ENCODE assay signal across 15 mouse cellular contexts in the genomic region with DNA sequence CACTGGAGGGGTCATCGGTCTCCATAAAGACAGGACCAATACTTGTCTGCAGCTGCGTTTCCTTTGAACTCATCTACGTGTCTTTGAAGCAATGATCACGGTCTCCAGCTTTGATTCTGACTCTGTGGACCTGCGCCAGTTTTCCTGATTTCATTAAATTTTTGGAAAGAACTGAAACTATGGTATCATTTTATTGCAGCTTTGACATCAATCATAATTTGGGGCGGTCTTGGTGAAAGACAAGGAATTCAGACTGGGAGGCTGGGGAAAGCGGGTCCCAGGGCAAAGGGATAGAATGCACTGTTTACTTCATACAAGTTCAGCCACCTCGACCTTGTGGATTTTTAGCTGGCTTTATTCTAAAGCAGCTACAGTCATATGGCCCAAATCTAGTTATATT.
DNase-seq lines count a peak whose midpoint lies in the region; ATAC-seq and TF ChIP-seq lines count a peak whose summit lies in the region.
"Had no signal": no experiment of that assay in that cellular context is flagged by ENCODE, and none has a peak within 500 bp of the region (broad histone marks: within the 10 kb centered on the region; RNA-seq: fewer than 3 reads in every experiment).

No protein-coding gene starts in this region.

- no peak for TF ChIP-seq POLR2A in thymus, adult 2 months (IDR thresholded peaks at IDR 0.05; ENCODE audit: control insufficient read depth, extremely low read depth, insufficient read depth, low read length, poor library complexity)

- H3K36me3 ChIP-seq in heart, postnatal 0 days (replicated peaks; ENCODE audit: control insufficient read depth, insufficient read depth, low read length), result no peaks in the 10 kb centered on the region
- no peaks in the 10 kb centered on the region for H3K36me3 ChIP-seq in heart, embryonic 12.5 days
- H3K36me3 ChIP-seq in lung, embryonic 16.5 days (ENCODE audit: control insufficient read depth, insufficient read depth, low read length), result no peaks in the 10 kb centered on the region
- no peaks in the 10 kb centered on the region for H3K36me3 ChIP-seq in thymus, adult 2 months (ENCODE audit: control insufficient read depth, insufficient read depth, low read length)
- H3K36me3 ChIP-seq: limb, embryonic 15.5 days had no signal

- 79% methylated on average over 8 of the region's 8 CpGs for WGBS in heart, postnatal 0 days
- WGBS in heart, embryonic 12.5 days, result 85% methylated on average over 8 of the region's 8 CpGs
- WGBS in lung, embryonic 16.5 days, result 52% methylated on average over 8 of the region's 8 CpGs
- WGBS in thymus, adult 2 months, result 92% methylated on average over 8 of the region's 8 CpGs

- 0 out of 2 replicates have a peak overlapping the region, but pooled peaks have one; percentile 22 for H3K27ac ChIP-seq in heart, postnatal 0 days (ENCODE audit: low read depth)
- H3K27ac ChIP-seq in heart, embryonic 12.5 days (ENCODE audit: poor library complexity, severe bottlenecking), result no peak overlapping the region
- peak overlapping the region; percentile 88 for H3K27ac ChIP-seq in lung, embryonic 16.5 days (ENCODE audit: low read length)
- no peak overlapping the region for H3K27ac ChIP-seq in thymus, adult 2 months (ENCODE audit: control insufficient read depth, insufficient read depth, low read length)
- H3K27ac ChIP-seq: forebrain, embryonic 13.5 days; hindbrain, embryonic 14.5 days; limb, embryonic 15.5 days had no signal

- 0 out of 2 replicates have a peak, but pooled peaks cover 3% of the 10 kb centered on the region for H3K4me1 ChIP-seq in heart, postnatal 0 days (ENCODE audit: control insufficient read depth, insufficient read depth)
- H3K4me1 ChIP-seq in heart, embryonic 12.5 days (replicated peaks), result peaks cover 32% of the 10 kb centered on the region
- peaks cover 22% of the 10 kb centered on the region for H3K4me1 ChIP-seq in lung, embryonic 16.5 days (replicated peaks; ENCODE audit: control insufficient read depth, insufficient read depth, low read length)
- peaks cover 20% of the 10 kb centered on the region for H3K4me1 ChIP-seq in thymus, adult 2 months (replicated peaks; ENCODE audit: control insufficient read depth, insufficient read depth, low read length)

- no peak overlapping the region for H3K4me2 ChIP-seq in heart, postnatal 0 days (ENCODE audit: low read depth, low read length)
- H3K4me2 ChIP-seq in heart, embryonic 12.5 days, result no peak overlapping the region
- H3K4me2 ChIP-seq in lung, embryonic 16.5 days (ENCODE audit: low read depth, low read length), result 0 out of 2 replicates have a peak overlapping the region, but pooled peaks have one; percentile 13
- H3K4me2 ChIP-seq: forebrain, embryonic 13.5 days; hindbrain, embryonic 14.5 days; limb, embryonic 15.5 days had no signal

- no peak for DNase-seq in heart, postnatal 0 days (ENCODE audit: low spot score)
- no peak for DNase-seq in lung, adult 18-20 months
- DNase-seq in kidney, postnatal 25 days, result peak; percentile 29 to 51
- DNase-seq in thymus, adult 2 months, result no peak
- no peak for DNase-seq in ovary, postnatal 10 days (ENCODE audit: low spot score)
- DNase-seq: adrenal gland, adult 2 months; cerebellum, adult 2 months; thymus, adult 18-20 months had no signal

- no peak for ATAC-seq in heart, postnatal 0 days (ENCODE audit: insufficient read depth, low read depth)
- no peak for ATAC-seq in heart, embryonic 12.5 days (ENCODE audit: insufficient number of reproducible peaks, low FRiP score)
- peak; percentile 48 for ATAC-seq in lung, embryonic 16.5 days (ENCODE audit: low read depth)
- ATAC-seq: forebrain, embryonic 13.5 days; intestine, embryonic 16.5 days had no signal

- H3K27me3 ChIP-seq in heart, postnatal 0 days (ENCODE audit: control insufficient read depth, insufficient read depth, low read length), result no peaks in the 10 kb centered on the region
- no peaks in the 10 kb centered on the region for H3K27me3 ChIP-seq in heart, embryonic 12.5 days (replicated peaks)
- H3K27me3 ChIP-seq in lung, embryonic 16.5 days (ENCODE audit: control insufficient read depth, insufficient read depth, low read depth, low read length), result no peaks in the 10 kb centered on the region
- H3K27me3 ChIP-seq in thymus, adult 2 months (ENCODE audit: control insufficient read depth, insufficient read depth, low read length), result no peaks in the 10 kb centered on the region
- H3K27me3 ChIP-seq: forebrain, embryonic 13.5 days; limb, embryonic 15.5 days had no signal

- no peak overlapping the region for H3K9ac ChIP-seq in heart, postnatal 0 days (replicated peaks; ENCODE audit: low read depth, low read length)
- no peak overlapping the region for H3K9ac ChIP-seq in heart, embryonic 12.5 days
- H3K9ac ChIP-seq in lung, embryonic 16.5 days (ENCODE audit: low read length), result no peak overlapping the region
- H3K9ac ChIP-seq: forebrain, embryonic 13.5 days; hindbrain, embryonic 14.5 days; limb, embryonic 15.5 days had no signal

- no peak for TF ChIP-seq EP300 in heart, postnatal 0 days (IDR thresholded peaks at IDR 0.05; ENCODE audit: low read depth)

- H3K4me3 ChIP-seq in heart, postnatal 0 days (ENCODE audit: low read depth, low read length), result no peak overlapping the region
- no peak overlapping the region for H3K4me3 ChIP-seq in heart, embryonic 12.5 days
- H3K4me3 ChIP-seq in lung, embryonic 16.5 days (ENCODE audit: low read length), result no peak overlapping the region
- H3K4me3 ChIP-seq in thymus, adult 2 months (ENCODE audit: control insufficient read depth, insufficient read depth, low read length), result no peak overlapping the region
- H3K4me3 ChIP-seq: forebrain, embryonic 13.5 days; limb, embryonic 15.5 days had no signal

- no peaks in the 10 kb centered on the region for H3K9me3 ChIP-seq in heart, postnatal 0 days (replicated peaks; ENCODE audit: control insufficient read depth, low read length)
- no peaks in the 10 kb centered on the region for H3K9me3 ChIP-seq in heart, embryonic 12.5 days (replicated peaks)
- H3K9me3 ChIP-seq in lung, embryonic 16.5 days (ENCODE audit: control insufficient read depth, low read length), result no peaks in the 10 kb centered on the region
- H3K9me3 ChIP-seq: forebrain, embryonic 13.5 days; G1E; limb, embryonic 15.5 days had no signal

- no peak for TF ChIP-seq CTCF in heart, postnatal 0 days (IDR thresholded peaks at IDR 0.05; ENCODE audit: low read depth)
- TF ChIP-seq CTCF in thymus, adult 2 months (IDR thresholded peaks at IDR 0.05; ENCODE audit: borderline replicate concordance, control insufficient read depth, extremely low read depth, insufficient read depth, low read length, poor library complexity), result no peak

Comparison
In these comparisons a context has a peak if more than half of its experiments do, and no peak if none do; other contexts are left out.
1. H3K27ac ChIP-seq: peak in heart, postnatal 0 days (single experiment) and lung, embryonic 16.5 days (single experiment); none in heart, embryonic 12.5 days (single experiment) and thymus, adult 2 months (single experiment).
2. DNase-seq: peak in kidney, postnatal 25 days (2 of 2); none in heart, postnatal 0 days (single experiment), lung, adult 18-20 months (0 of 2), thymus, adult 2 months (single experiment) and ovary, postnatal 10 days (single experiment).